Mouse (Mus musculus): Measurements from ENCODE around the gene Tmem30b. TPM values are rescaled to one million over a fixed set of nuclear protein-coding genes. Genes with fewer than 3 reads are reported as not detected.
A peak's percentile ranks its signal among the peaks of the same experiment; 100 is the strongest.

The Tmem30b gene
- 0.11 TPM in 1 of 2 replicates, not detected in the other for polyA plus RNA-seq (2014; fragmentation: Nextera tagmentation; extraction: Ambion mirVana)

GRCm38 (mm10) chr12:73546086-73546711 is at the start of gene Tmem30b:
Tmem30b (minus strand) TSS chr12:73546392.
- H3K36me3 ChIP-seq (ENCODE audit: control insufficient read depth, insufficient read depth, low read length): no peaks in the 10 kb centered on the region
- H3K9ac ChIP-seq (replicated peaks; ENCODE audit: low read depth, low read length): no peak within 1 kb of the TSS
- 2% methylated on average over 50 of the region's 61 CpGs for WGBS
- H3K4me2 ChIP-seq (ENCODE audit: low read depth, low read length): peak within 1 kb of the TSS; percentile 38
- H3K4me3 ChIP-seq (ENCODE audit: low read depth, low read length): peak within 1 kb of the TSS; percentile 33
- peaks cover 52% of the 10 kb centered on the region for H3K27me3 ChIP-seq (ENCODE audit: control insufficient read depth, insufficient read depth, low read length)
- no peaks in the 10 kb centered on the region for H3K9me3 ChIP-seq (ENCODE audit: control insufficient read depth, low read length)
- ATAC-seq (ENCODE audit: low read depth): peak; percentile 41; the same call in 1 of the 2 replicates
- no peak within 1 kb of the TSS for H3K27ac ChIP-seq (ENCODE audit: low read depth, low read length)
- H3K4me1 ChIP-seq (ENCODE audit: control insufficient read depth, insufficient read depth, low read length): no peaks in the 10 kb centered on the region

GRCm38 (mm10) chr12:73595226-73595625 is 49.0 kb upstream of the Tmem30b start:
- no peak for ATAC-seq (ENCODE audit: low read depth)
- no peaks in the 10 kb centered on the region for H3K27me3 ChIP-seq (ENCODE audit: control insufficient read depth, insufficient read depth, low read length)
- no peaks in the 10 kb centered on the region for H3K4me1 ChIP-seq (ENCODE audit: control insufficient read depth, insufficient read depth, low read length)
- no peak overlapping the region for H3K27ac ChIP-seq (ENCODE audit: low read depth, low read length)
- 61% methylated on average over 8 of the region's 8 CpGs for WGBS
- H3K36me3 ChIP-seq (ENCODE audit: control insufficient read depth, insufficient read depth, low read length): no peaks in the 10 kb centered on the region
- H3K4me2 ChIP-seq (ENCODE audit: low read depth, low read length): no peak overlapping the region
- H3K9me3 ChIP-seq (ENCODE audit: control insufficient read depth, low read length): no peaks in the 10 kb centered on the region
- no peak overlapping the region for H3K4me3 ChIP-seq (ENCODE audit: low read depth, low read length)
- no peak overlapping the region for H3K9ac ChIP-seq (replicated peaks; ENCODE audit: low read depth, low read length)

GRCm38 (mm10) chr12:73594177-73594745 is 48.1 kb upstream of the Tmem30b start:
- no peak overlapping the region for H3K4me3 ChIP-seq (ENCODE audit: low read depth, low read length)
- no peaks in the 10 kb centered on the region for H3K9me3 ChIP-seq (ENCODE audit: control insufficient read depth, low read length)
- no peaks in the 10 kb centered on the region for H3K27me3 ChIP-seq (ENCODE audit: control insufficient read depth, insufficient read depth, low read length)
- ATAC-seq (ENCODE audit: low read depth): no peak
- no peak overlapping the region for H3K4me2 ChIP-seq (ENCODE audit: low read depth, low read length)
- H3K9ac ChIP-seq (replicated peaks; ENCODE audit: low read depth, low read length): no peak overlapping the region
- H3K27ac ChIP-seq (ENCODE audit: low read depth, low read length): no peak overlapping the region
- H3K36me3 ChIP-seq (ENCODE audit: control insufficient read depth, insufficient read depth, low read length): no peaks in the 10 kb centered on the region
- 92% methylated on average over 9 of the region's 9 CpGs for WGBS
- no peaks in the 10 kb centered on the region for H3K4me1 ChIP-seq (ENCODE audit: control insufficient read depth, insufficient read depth, low read length)

- H3K4me2 ChIP-seq (ENCODE audit: low read depth, low read length): no peak overlapping the region
- H3K27me3 ChIP-seq (ENCODE audit: control insufficient read depth, insufficient read depth, low read length): no peaks in the 10 kb centered on the region
- ATAC-seq (ENCODE audit: low read depth): no peak
- no peaks in the 10 kb centered on the region for H3K4me1 ChIP-seq (ENCODE audit: control insufficient read depth, insufficient read depth, low read length)
- H3K4me3 ChIP-seq (ENCODE audit: low read depth, low read length): no peak overlapping the region
- no peaks in the 10 kb centered on the region for H3K36me3 ChIP-seq (ENCODE audit: control insufficient read depth, insufficient read depth, low read length)
- WGBS: 88% methylated on average over 12 of the region's 12 CpGs
- no peak overlapping the region for H3K27ac ChIP-seq (ENCODE audit: low read depth, low read length)
- no peaks in the 10 kb centered on the region for H3K9me3 ChIP-seq (ENCODE audit: control insufficient read depth, low read length)
- H3K9ac ChIP-seq (replicated peaks; ENCODE audit: low read depth, low read length): no peak overlapping the region
These were observed 47.0 kb upstream of the Tmem30b start for GRCm38 (mm10) chr12:73593021-73593798.

- 60% methylated on average over 9 of the region's 11 CpGs for WGBS
- Histone ChIP-seq H3K9me3 (ENCODE audit: control insufficient read depth, low read length) (no peaks in the 10 kb centered on the region), H3K36me3 (ENCODE audit: control insufficient read depth, insufficient read depth, low read length) (no peaks in the 10 kb centered on the region), H3K4me2 (ENCODE audit: low read depth, low read length) (no peak overlapping the region), H3K27me3 (ENCODE audit: control insufficient read depth, insufficient read depth, low read length) (peaks cover 3% of the 10 kb centered on the region; the same call in 1 of the 2 replicates), H3K4me3 (ENCODE audit: low read depth, low read length) (no peak overlapping the region), H3K9ac (replicated peaks; ENCODE audit: low read depth, low read length) (no peak overlapping the region), H3K27ac (ENCODE audit: low read depth, low read length) (no peak overlapping the region), H3K4me1 (ENCODE audit: control insufficient read depth, insufficient read depth, low read length) (no peaks in the 10 kb centered on the region)
- no peak for ATAC-seq (ENCODE audit: low read depth)
These were observed 45.4 kb upstream of the Tmem30b start for GRCm38 (mm10) chr12:73591625-73592024.

GRCm38 (mm10) chr12:73590627-73591276 is 44.6 kb upstream of the Tmem30b start:
- no peak overlapping the region for H3K4me3 ChIP-seq (ENCODE audit: low read depth, low read length)
- no peak for ATAC-seq (ENCODE audit: low read depth)
- no peak overlapping the region for H3K27ac ChIP-seq (ENCODE audit: low read depth, low read length)
- 68% methylated on average over 15 of the region's 15 CpGs for WGBS
- H3K9ac ChIP-seq (replicated peaks; ENCODE audit: low read depth, low read length): no peak overlapping the region
- H3K27me3 ChIP-seq (ENCODE audit: control insufficient read depth, insufficient read depth, low read length): peaks cover 8% of the 10 kb centered on the region; the same call in 1 of the 2 replicates
- H3K9me3 ChIP-seq (ENCODE audit: control insufficient read depth, low read length): no peaks in the 10 kb centered on the region
- H3K4me1 ChIP-seq (ENCODE audit: control insufficient read depth, insufficient read depth, low read length): no peaks in the 10 kb centered on the region
- no peaks in the 10 kb centered on the region for H3K36me3 ChIP-seq (ENCODE audit: control insufficient read depth, insufficient read depth, low read length)
- H3K4me2 ChIP-seq (ENCODE audit: low read depth, low read length): no peak overlapping the region

- no peaks in the 10 kb centered on the region for H3K9me3 ChIP-seq (ENCODE audit: control insufficient read depth, low read length)
- H3K4me1 ChIP-seq (ENCODE audit: control insufficient read depth, insufficient read depth, low read length): no peaks in the 10 kb centered on the region
- 69% methylated on average over 3 of the region's 3 CpGs for WGBS
- H3K36me3 ChIP-seq (ENCODE audit: control insufficient read depth, insufficient read depth, low read length): no peaks in the 10 kb centered on the region
- ATAC-seq (ENCODE audit: low read depth): no peak
- no peak overlapping the region for H3K9ac ChIP-seq (replicated peaks; ENCODE audit: low read depth, low read length)
- no peak overlapping the region for H3K27ac ChIP-seq (ENCODE audit: low read depth, low read length)
- H3K4me3 ChIP-seq (ENCODE audit: low read depth, low read length): no peak overlapping the region
- no peak overlapping the region; the same call in 1 of the 2 replicates for H3K4me2 ChIP-seq (ENCODE audit: low read depth, low read length)
- H3K27me3 ChIP-seq (ENCODE audit: control insufficient read depth, insufficient read depth, low read length): peaks cover 17% of the 10 kb centered on the region; the same call in 1 of the 2 replicates
These were observed 41.1 kb upstream of the Tmem30b start for GRCm38 (mm10) chr12:73587262-73587661.

- WGBS: 3% methylated on average over 7 of the region's 7 CpGs
- Histone ChIP-seq H3K4me1 (ENCODE audit: control insufficient read depth, insufficient read depth, low read length) (no peaks in the 10 kb centered on the region), H3K4me2 (ENCODE audit: low read depth, low read length) (peak overlapping the region; percentile 95), H3K27me3 (ENCODE audit: control insufficient read depth, insufficient read depth, low read length) (peaks cover 17% of the 10 kb centered on the region; the same call in 1 of the 2 replicates), H3K9ac (replicated peaks; ENCODE audit: low read depth, low read length) (peak overlapping the region; percentile 13; the same call in 1 of the 2 replicates), H3K36me3 (ENCODE audit: control insufficient read depth, insufficient read depth, low read length) (no peaks in the 10 kb centered on the region), H3K4me3 (ENCODE audit: low read depth, low read length) (peak overlapping the region; percentile 60), H3K9me3 (ENCODE audit: control insufficient read depth, low read length) (no peaks in the 10 kb centered on the region), H3K27ac (ENCODE audit: low read depth, low read length) (no peak overlapping the region)
- no peak for ATAC-seq (ENCODE audit: low read depth)
These were observed 39.7 kb upstream of the Tmem30b start for GRCm38 (mm10) chr12:73585850-73586249.

Data from neural tube, embryonic 14.5 days (tissue).